Mouse (Mus musculus) G1E (cell line): ENCODE results near the gene Sapcd1. TPM values are rescaled to one million over a fixed set of nuclear protein-coding genes. Genes with fewer than 3 reads are reported as not detected.
"Not testable (repeated sequence)": the region's sequence is repeated elsewhere in the genome, so short reads cannot be mapped to it uniquely, and the experiment has no call there.

Source experiments
- ATAC-seq: 2 replicates; pipeline ENCODE4 v1.8.0; 2016; ENCODE audit warnings: mild to moderate bottlenecking; ENCODE audit not compliant: insufficient number of reproducible peaks, poor library complexity, low FRiP score, severe bottlenecking; ENCODE audit errors: extremely low read depth
- DNase-seq: peaks from one replicate; pipeline ENCODE4 v3.0.0; 2012; ENCODE audit warnings: low spot score
- H3K27me3 ChIP-seq: 2 replicates; pipeline ENCODE4 v1.6.1; 2012; ENCODE audit warnings: mild to moderate bottlenecking, low read length, inconsistent platforms; ENCODE audit not compliant: insufficient read depth
- H3K36me3 ChIP-seq: replicated peaks from 2 replicates; pipeline ENCODE3; 2012; ENCODE audit warnings: mild to moderate bottlenecking, inconsistent platforms
- H3K4me1 ChIP-seq: 2 replicates; pipeline ENCODE4 v1.6.1; 2012; ENCODE audit warnings: low read depth, low read length, inconsistent platforms, mixed read lengths; ENCODE audit not compliant: insufficient read depth
- H3K4me3 ChIP-seq: 2 replicates; pipeline ENCODE4 v1.5.1; 2012; ENCODE audit warnings: low read depth, mild to moderate bottlenecking, inconsistent platforms, low read length, moderate library complexity, mixed read lengths
- H3K9me3 ChIP-seq: replicated peaks from 2 replicates; pipeline ENCODE4 v1.6.1; 2012; ENCODE audit warnings: inconsistent platforms
- CTCF ChIP-seq: IDR thresholded peaks from 2 replicates; pipeline ENCODE4 v1.5.1; 2012; ENCODE audit warnings: low read depth, low read length, inconsistent platforms, mixed read lengths
- GATA1 ChIP-seq: IDR thresholded peaks from 2 replicates; pipeline ENCODE4 v1.6.1; 2012; ENCODE audit warnings: borderline replicate concordance, low read length, inconsistent platforms, mixed read lengths
- GATA2 ChIP-seq: IDR thresholded peaks from 2 replicates; pipeline ENCODE4 v1.6.1; 2012; ENCODE audit warnings: low read depth, low read length, inconsistent platforms, borderline replicate concordance
- POLR2AphosphoS5 ChIP-seq: IDR thresholded peaks from 2 replicates; pipeline ENCODE4 v1.6.1; 2012; ENCODE audit warnings: low read depth, low read length, inconsistent platforms; ENCODE audit not compliant: insufficient replicate concordance
- TAL1 ChIP-seq: conservative IDR thresholded peaks from 2 replicates; pipeline ENCODE4 v1.6.1; 2012; ENCODE audit warnings: low read depth, low read length, inconsistent platforms, mixed read lengths
- polyA plus RNA-seq: library from polyadenylated mRNA; stranded (reverse); fragments of >175 nt; gene quantifications from 2 replicates; pipeline ENCODE4 v1.2.3, GENCODE M21; 2012
- total RNA-seq, 2 experiments: library from RNA; stranded (forward) in 1 of 2; stranded (reverse) in 1 of 2; fragments of 200-1000 nt in 1 of 2; fragments of >200 nt in 1 of 2; fragmentation: Nextera tagmentation in 1 of 2; gene quantifications; 2 replicates each; pipeline ENCODE4 v1.2.3; 2014 to 2017

Sapcd1 gene
- total and polyA plus RNA-seq, 3 experiments: 35.3 to 156 (median 90.0) TPM

DNA sequence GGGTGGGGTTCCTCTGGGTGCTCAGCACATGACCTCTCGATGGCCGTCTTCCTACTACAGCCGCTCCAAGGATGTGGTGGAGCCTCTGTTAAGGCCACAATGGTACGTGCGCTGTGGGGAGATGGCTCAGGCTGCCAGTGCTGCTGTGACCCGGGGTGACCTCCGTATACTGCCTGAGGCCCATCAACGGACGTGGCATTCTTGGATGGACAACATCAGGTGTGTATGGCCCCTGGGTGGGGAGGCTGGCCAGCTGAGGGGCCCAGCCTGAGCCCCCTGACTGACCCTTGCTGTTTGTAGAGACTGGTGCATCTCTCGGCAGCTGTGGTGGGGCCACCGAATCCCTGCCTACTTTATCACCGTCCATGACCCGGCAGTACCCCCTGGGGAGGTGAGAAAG, 15.4 kb downstream of the Sapcd1 start:
- no peak for TF ChIP-seq GATA1
- TF ChIP-seq TAL1: no peak
- no peak for TF ChIP-seq POLR2AphosphoS5
- no peak for TF ChIP-seq CTCF
- TF ChIP-seq GATA2: no peak
- H3K36me3 ChIP-seq: peaks cover 99% of the 10 kb centered on the region
- H3K4me3 ChIP-seq: no peak overlapping the region
- peaks cover 88% of the 10 kb centered on the region for H3K4me1 ChIP-seq
- no peaks in the 10 kb centered on the region; the same call in 1 of the 2 replicates for H3K27me3 ChIP-seq
- DNase-seq: no peak
- no peaks in the 10 kb centered on the region for H3K9me3 ChIP-seq
- no peak for ATAC-seq

DNA sequence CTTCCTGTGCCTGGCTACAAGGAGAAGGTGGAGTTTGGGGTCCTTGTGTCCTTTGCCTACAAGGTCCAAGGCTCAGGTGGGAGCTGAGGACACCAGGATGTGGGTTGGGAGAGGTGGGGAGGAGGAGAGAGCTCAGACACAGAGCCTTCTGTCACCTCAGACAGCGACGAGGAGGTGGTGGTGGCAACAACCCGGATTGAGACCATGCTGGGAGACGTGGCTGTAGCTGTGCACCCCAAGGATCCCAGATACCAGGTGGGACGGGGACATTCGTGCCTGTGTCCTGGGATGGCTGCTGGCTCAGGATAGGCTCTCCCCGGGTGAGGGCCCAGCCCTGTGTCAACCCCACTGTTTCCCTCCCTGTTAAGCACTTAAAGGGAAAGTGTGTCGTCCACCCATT, 16.4 kb downstream of the Sapcd1 start:
- H3K4me3 ChIP-seq: no peak overlapping the region
- H3K36me3 ChIP-seq: peaks cover 98% of the 10 kb centered on the region
- no peak for TF ChIP-seq GATA1
- peaks cover 84% of the 10 kb centered on the region for H3K4me1 ChIP-seq
- H3K27me3 ChIP-seq: no peaks in the 10 kb centered on the region; the same call in 1 of the 2 replicates
- DNase-seq (no peak), ATAC-seq (no peak)
- H3K9me3 ChIP-seq: no peaks in the 10 kb centered on the region

DNA sequence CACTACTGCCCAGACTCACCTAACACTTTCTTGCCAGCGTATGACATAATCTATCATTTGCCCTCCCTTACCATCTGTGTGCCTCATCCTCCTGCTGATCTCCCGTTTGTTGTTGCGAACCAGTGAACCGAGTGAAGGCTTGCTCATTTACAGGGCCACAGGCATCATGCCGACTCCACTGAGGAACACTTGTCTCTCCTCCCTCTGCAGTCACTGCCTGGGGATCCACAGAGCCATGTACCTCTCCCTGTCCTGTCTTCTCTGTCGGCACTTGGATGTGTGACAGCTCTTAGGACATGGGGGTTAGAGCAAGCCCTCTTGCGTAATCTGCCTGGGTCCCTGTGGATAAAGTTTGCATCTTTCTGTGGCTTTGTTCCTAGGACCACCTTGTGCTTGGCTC, 18.2 kb downstream of the Sapcd1 start:
- Histone ChIP-seq H3K27me3 (peaks cover 3% of the 10 kb centered on the region; the same call in 1 of the 2 replicates), H3K9me3 (no peaks in the 10 kb centered on the region), H3K4me1 (peaks cover 79% of the 10 kb centered on the region), H3K36me3 (peaks cover 94% of the 10 kb centered on the region), H3K4me3 (no peak overlapping the region)
- no peak for TF ChIP-seq TAL1
- no peak for TF ChIP-seq GATA2
- DNase-seq (no peak), ATAC-seq (no peak)

DNA sequence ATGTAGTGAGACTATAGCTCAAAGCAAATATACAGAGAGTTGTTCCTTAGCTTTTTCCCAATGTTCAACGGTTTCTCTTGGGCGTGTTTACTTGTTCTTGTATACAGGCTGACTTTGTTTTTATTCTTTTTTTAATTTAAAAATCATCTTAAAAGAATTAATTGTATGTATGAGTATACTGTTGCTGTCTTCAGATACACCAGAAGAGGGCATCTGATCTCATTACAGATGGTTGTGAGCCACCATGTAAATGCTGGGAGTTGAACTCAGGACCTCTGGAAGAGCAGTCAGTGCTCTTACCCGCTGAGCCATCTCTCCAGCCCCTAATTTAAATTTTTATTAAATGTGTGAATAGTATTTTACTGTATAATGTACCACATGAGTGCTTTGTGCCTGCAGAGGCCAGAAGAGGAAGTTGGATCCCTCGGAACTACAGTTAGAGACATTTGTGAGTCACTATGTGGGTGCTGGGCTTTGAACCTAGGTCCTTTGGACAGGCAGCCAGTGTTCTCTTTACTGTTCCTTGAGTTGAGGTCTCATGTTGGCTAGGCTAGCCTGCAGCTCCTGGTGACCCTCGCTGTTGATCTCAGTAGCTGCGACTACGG, 20.3 kb downstream of the Sapcd1 start:
- Histone ChIP-seq H3K36me3 (peaks cover 89% of the 10 kb centered on the region), H3K9me3 (no peaks in the 10 kb centered on the region), H3K4me3 (no peak overlapping the region), H3K4me1 (peaks cover 79% of the 10 kb centered on the region), H3K27me3 (peaks cover 3% of the 10 kb centered on the region; the same call in 1 of the 2 replicates)
- DNase-seq (no peak), ATAC-seq (no peak)
- TF ChIP-seq CTCF: no peak
- TF ChIP-seq TAL1: no peak
- TF ChIP-seq POLR2AphosphoS5: no peak
- no peak for TF ChIP-seq GATA1
- TF ChIP-seq GATA2: no peak

DNA sequence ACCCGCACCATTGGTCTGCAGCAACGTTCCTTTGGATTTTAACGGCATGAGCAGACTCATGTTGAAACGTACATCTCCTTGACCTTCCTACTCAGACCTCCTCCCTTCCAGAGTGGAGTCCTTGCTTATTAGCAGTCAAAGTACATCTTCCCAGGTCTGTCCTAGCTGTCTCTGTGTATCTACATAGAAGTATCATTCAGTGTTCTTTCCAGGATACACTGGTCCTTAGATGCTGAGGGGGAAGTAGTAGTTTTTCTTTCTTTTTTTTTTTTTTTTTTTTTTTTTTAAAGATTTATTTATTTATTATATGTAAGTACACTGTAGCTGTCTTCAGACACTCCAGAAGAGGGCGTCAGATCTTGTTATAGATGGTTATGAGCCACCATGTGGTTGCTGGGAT, 21.9 kb downstream of the Sapcd1 start:
- H3K9me3 ChIP-seq, DNase-seq, H3K27me3 ChIP-seq, ATAC-seq: not testable (repeated sequence)
- H3K4me3 ChIP-seq: peak overlapping the region; percentile 72; the same call in 1 of the 2 replicates
- peaks cover 77% of the 10 kb centered on the region for H3K36me3 ChIP-seq
- H3K4me1 ChIP-seq: peaks cover 77% of the 10 kb centered on the region

DNA sequence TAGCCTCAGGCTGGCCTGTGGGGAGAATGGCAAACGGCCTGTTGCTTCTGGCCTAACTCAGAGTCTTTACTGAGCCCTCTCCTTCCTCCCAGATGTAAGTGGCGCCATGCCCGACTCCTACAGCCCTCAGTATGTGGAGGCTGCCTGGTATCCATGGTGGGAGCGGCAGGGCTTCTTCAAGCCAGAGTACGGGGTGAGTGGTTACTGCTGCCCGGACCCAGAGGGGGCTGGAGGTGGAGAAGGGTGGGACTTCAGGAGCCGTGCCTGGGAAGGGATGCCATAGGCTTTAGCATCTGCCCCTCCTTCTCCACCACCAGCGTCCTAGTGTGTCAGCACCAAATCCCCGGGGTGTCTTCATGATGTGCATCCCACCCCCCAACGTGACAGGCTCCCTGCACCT, 22.7 kb downstream of the Sapcd1 start:
- H3K27me3 ChIP-seq: peaks cover 3% of the 10 kb centered on the region; the same call in 1 of the 2 replicates
- DNase-seq: no peak
- H3K4me1 ChIP-seq: peaks cover 74% of the 10 kb centered on the region
- TF ChIP-seq CTCF (no peak), POLR2AphosphoS5 (no peak), TAL1 (no peak), GATA1 (no peak), GATA2 (no peak)
- ATAC-seq: no peak
- H3K36me3 ChIP-seq: peaks cover 70% of the 10 kb centered on the region
- H3K4me3 ChIP-seq: peak overlapping the region; percentile 72
- H3K9me3 ChIP-seq: no peaks in the 10 kb centered on the region

DNA sequence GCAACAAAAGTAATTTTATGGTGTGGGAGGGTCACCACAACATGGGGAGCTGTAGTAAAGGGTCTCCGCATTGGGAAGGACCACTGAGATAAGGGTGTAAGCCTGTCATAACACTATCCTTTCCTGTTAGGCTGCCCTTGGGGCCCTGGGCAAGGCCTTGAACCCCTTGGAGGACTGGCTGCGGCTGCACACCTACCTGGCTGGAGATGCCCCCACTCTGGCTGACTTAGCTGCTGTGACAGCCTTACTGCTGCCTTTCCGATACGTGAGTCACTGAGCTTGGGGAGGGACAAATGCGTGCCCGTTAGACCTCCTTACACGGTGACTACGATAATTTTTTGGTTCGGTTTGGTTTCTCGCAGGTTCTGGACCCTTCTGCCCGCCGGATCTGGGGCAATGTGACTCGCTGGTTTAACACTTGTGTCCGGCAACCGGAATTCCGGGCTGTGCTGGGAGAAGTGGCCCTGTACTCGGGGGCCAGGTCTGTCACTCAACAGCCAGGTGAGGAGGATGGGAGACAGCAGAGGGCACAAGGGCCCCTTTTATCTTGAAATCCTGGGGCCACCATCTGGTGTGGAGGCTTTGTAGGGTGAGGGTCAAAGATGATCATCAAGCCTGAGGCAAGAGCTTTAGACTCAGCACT, 23.6 kb downstream of the Sapcd1 start:
- H3K4me3 ChIP-seq: peak overlapping the region; percentile 72
- TF ChIP-seq POLR2AphosphoS5: no peak
- peak; percentile 46; the same call in 1 of the 2 replicates for TF ChIP-seq TAL1
- peaks cover 69% of the 10 kb centered on the region for H3K36me3 ChIP-seq

More for the DNA sequence above, 23.6 kb downstream of the Sapcd1 start:
- DNase-seq (no peak), ATAC-seq (0 out of 2 replicates have a peak, but pooled peaks have one; percentile 15)
- H3K27me3 ChIP-seq: peaks cover 3% of the 10 kb centered on the region; the same call in 1 of the 2 replicates
- peaks cover 78% of the 10 kb centered on the region for H3K4me1 ChIP-seq
- H3K9me3 ChIP-seq: peaks cover 7% of the 10 kb centered on the region
